Mouse (Mus musculus) brain, adult 2 months (tissue): Measurements from ENCODE around the gene Timeless.

Experiments used
- DNase-seq: peaks from one replicate; pipeline ENCODE4 v3.0.0; 2011; ENCODE audit warnings: low read depth, low spot score

Gene Timeless

DNA sequence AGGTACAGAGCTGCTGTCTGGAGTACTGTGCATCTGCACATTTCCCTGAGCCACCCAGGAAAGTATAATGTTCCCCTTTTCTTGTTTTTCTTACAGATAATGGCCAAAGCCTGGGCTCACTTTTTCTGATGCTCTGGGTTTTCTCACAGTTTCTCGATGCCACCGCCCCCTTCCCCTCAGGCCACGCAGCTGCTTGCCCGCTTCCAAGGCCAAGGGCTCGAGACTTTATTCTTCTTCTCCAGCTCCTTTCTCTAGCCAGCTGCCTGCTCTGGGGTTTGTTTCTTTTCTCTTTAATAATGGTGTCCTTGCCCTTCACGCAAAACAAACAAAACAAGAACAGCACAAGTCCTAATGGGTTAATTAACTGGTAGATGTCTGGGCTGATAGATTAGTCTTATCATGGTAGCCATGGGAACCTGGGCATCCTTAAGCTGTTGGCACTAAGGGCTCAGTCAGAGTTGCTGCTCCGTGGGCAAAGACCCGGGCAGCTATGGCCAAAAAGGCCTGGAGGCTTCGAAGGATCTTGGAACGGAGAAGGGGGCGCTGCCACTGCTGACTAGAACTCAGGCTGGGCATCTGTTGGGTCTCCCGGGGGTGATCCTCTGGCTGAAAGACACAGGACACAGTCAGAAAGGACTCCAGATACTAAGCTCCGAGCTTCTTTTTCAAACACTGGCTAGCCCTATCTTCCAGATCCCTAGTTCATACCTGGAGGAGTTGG lies 64.7 kb downstream of the Timeless start:
- DNase-seq: no peak

DNA sequence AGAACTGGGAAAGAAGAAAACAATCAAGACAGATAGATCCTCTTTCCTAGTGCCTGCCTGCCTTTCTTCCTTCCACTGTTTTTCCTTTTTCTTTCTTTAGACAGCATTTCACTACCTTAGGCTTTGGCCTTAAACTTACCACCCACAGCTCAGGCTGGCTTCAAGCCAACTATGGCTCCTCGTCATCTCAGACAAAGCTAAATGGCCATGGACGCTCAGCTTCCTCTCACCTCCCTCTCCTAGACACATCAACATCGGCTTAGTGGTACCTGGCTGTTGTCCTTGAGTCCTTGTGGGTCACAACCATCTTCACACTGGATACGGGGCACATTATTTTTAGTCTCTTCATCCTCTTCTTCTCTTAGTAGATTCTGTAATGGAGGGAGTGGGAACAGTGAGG lies 65.4 kb downstream of the Timeless start:
- peak; percentile 62 for DNase-seq

DNA sequence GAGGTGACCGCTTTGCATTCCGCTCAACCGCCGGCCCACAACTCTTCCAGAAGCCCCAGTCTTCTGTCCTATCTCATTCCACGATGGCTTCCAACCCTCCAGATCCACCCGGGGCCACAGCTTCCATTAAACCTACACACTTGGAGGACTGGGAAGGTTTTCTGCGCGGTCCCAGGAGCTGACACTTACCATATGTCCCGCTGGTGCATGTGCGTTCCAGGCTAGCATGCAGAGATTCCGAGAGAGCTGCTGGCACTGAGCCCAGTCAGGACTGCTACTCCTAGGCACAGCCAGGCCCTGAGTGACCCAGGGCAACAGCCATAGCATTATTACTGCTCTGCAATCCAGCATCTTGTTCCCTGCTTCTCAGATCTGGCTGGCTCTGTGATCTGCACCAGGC lies 65.8 kb downstream of the Timeless start:
- DNase-seq: peak; percentile 69

DNA sequence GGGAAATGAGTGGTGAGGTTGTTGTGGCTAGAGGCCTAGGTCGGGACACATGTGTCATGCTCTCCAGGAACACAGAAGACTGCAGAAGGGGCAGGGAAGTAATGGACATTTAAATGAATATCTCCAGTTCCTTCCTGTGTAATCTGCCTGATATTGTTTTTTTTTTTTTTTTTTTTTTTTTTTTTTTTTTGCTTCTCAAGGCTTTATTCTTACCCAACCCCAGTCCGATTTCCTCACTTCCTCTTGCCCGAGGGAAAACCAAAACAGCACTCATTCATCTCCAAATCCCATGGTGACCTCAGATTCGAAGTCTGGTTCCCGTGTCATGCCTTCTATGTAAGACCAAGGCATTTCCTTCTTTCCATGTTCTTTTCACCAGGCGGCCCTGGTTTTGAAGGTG lies 66.4 kb downstream of the Timeless start:
- no peak for DNase-seq

DNA sequence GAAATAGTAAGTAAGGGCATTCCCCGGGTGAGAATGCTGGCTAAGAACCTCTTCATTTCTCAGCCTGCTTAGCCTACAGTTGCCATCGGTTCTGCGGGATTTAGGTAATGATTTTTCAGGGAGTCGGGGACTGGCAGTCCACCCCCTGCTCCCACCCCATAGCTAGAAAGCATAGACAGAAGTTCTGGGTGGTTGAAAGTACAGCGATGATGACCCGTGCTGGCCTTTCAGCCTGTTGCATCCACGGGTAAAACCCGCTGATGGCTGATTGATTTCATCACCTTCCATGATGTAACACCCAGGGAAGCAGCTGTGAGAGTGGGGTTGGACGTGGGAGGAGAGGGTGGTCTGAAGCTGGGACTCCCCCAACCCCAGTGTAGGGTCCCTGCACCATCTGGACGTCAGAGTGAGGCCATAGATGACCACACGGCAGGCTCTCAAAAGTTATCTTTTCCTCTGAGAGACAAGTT lies 66.9 kb downstream of the Timeless start, which contains the start of gene Il23a:
Gene Il23a, minus strand, starts transcription at position 51 of the 470 bp plus-strand sequence.
- DNase-seq: no peak

DNA sequence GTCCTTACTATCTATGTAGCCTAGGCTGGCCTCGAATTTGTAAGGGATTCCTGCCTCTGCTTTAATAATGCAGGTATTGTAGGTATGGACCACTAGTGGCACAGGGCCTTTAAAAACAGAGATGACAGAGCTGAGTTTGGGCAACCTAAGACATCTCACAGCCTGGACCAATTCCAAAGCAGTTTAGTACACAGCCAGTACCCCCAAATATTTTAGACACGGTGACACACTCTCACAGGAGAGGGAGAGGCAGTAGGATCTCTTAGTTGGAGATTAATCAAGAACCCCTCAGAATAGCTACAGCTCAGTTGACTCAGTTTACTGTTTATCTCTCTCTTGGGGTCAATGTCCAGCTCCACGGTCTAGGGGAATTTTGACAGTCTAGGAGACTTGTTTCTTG lies 70.5 kb downstream of the Timeless start:
- DNase-seq: no peak
